Mouse (Mus musculus): ENCODE data around the gene Kctd12. TPM values are rescaled to one million over a fixed set of nuclear protein-coding genes. Genes with fewer than 3 reads are reported as not detected.

Kctd12 gene
- 7.1 and 11.8 TPM in 2 replicates for polyA plus RNA-seq (2014; fragmentation: Nextera tagmentation; extraction: Ambion mirVana)

GRCm38 (mm10) chr14:102982627-102983540 lies at the start of gene Kctd12:
TSS of gene Kctd12 (minus strand) at chr14:102982637.
- DNase-seq (ENCODE audit: low spot score) (peak; percentile 92), ATAC-seq (replicated peaks; ENCODE audit: low FRiP score) (peak; percentile 88)
- Histone ChIP-seq H3K4me3 (ENCODE audit: low read depth, low read length) (peak within 1 kb of the TSS; percentile 57), H3K9ac (ENCODE audit: low read length) (peak within 1 kb of the TSS; percentile 56), H3K4me2 (ENCODE audit: low read depth, low read length, severe bottlenecking) (peak within 1 kb of the TSS; percentile 93), H3K4me1 (replicated peaks; ENCODE audit: control insufficient read depth, insufficient read depth, low read length) (peaks cover 4% of the 10 kb centered on the region; the same call in 1 of the 2 replicates), H3K27ac (ENCODE audit: low read depth, low read length) (0 out of 2 replicates have a peak within 1 kb of the TSS, but pooled peaks have one; percentile 4), H3K27me3 (ENCODE audit: control insufficient read depth, insufficient read depth, low read length) (peaks cover 4% of the 10 kb centered on the region; the same call in 1 of the 2 replicates), H3K9me3 (ENCODE audit: control insufficient read depth, low read length) (no peaks in the 10 kb centered on the region), H3K36me3 (ENCODE audit: control insufficient read depth, insufficient read depth, low read length) (no peaks in the 10 kb centered on the region)
- WGBS: 2% methylated on average over 62 of the region's 66 CpGs

GRCm38 (mm10) chr14:103029203-103029602 lies 46.8 kb upstream of the Kctd12 start:
- H3K4me2 ChIP-seq (ENCODE audit: low read depth, low read length, severe bottlenecking): no peak overlapping the region

GRCm38 (mm10) chr14:103020046-103020445 lies 37.6 kb upstream of the Kctd12 start:
- H3K27ac ChIP-seq (ENCODE audit: low read depth, low read length): no peak overlapping the region
- H3K9ac ChIP-seq (ENCODE audit: low read length): no peak overlapping the region
- ATAC-seq (replicated peaks; ENCODE audit: low FRiP score) (no peak), DNase-seq (ENCODE audit: low spot score) (no peak)
- 73% methylated on average over 2 of the region's 2 CpGs for WGBS
- H3K36me3 ChIP-seq (ENCODE audit: control insufficient read depth, insufficient read depth, low read length): no peaks in the 10 kb centered on the region
- H3K4me1 ChIP-seq (replicated peaks; ENCODE audit: control insufficient read depth, insufficient read depth, low read length): no peaks in the 10 kb centered on the region
- H3K4me2 ChIP-seq (ENCODE audit: low read depth, low read length, severe bottlenecking): no peak overlapping the region
- no peak overlapping the region for H3K4me3 ChIP-seq (ENCODE audit: low read depth, low read length)
- H3K27me3 ChIP-seq (ENCODE audit: control insufficient read depth, insufficient read depth, low read length): no peaks in the 10 kb centered on the region
- H3K9me3 ChIP-seq (ENCODE audit: control insufficient read depth, low read length): no peaks in the 10 kb centered on the region

More at GRCm38 (mm10) chr14:103029203-103029602, 46.8 kb upstream of the Kctd12 start:
- no peaks in the 10 kb centered on the region for H3K4me1 ChIP-seq (replicated peaks; ENCODE audit: control insufficient read depth, insufficient read depth, low read length)
- H3K27ac ChIP-seq (ENCODE audit: low read depth, low read length): no peak overlapping the region
- H3K9me3 ChIP-seq (ENCODE audit: control insufficient read depth, low read length): no peaks in the 10 kb centered on the region
- no peaks in the 10 kb centered on the region for H3K27me3 ChIP-seq (ENCODE audit: control insufficient read depth, insufficient read depth, low read length)
- no peak overlapping the region for H3K9ac ChIP-seq (ENCODE audit: low read length)
- DNase-seq (ENCODE audit: low spot score) (no peak), ATAC-seq (replicated peaks; ENCODE audit: low FRiP score) (no peak)
- no peak overlapping the region for H3K4me3 ChIP-seq (ENCODE audit: low read depth, low read length)
- no peaks in the 10 kb centered on the region for H3K36me3 ChIP-seq (ENCODE audit: control insufficient read depth, insufficient read depth, low read length)
- WGBS: 81% methylated on average over 2 of the region's 2 CpGs

DNA sequence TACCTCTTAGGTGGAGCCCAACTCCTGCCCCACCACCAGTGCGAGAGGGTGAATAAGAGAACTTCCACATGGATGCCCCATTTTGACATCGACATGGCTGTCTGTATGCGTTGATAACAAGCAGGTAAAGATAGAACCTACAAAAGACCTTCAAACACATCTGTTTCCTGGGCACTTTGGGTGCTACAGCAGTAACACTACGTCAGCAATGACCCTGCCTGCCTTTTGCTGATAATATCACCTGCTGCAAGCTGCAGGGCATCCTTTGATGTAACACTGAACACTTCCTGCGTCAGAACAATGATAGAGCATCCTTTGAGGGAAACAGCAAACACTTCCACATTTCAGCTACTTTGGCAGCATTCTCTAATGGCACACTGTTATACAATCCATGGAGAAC lies 34.6 kb upstream of the Kctd12 start:
- no peak for ATAC-seq (replicated peaks; ENCODE audit: low FRiP score)
- WGBS: 79% methylated on average over 5 of the region's 5 CpGs
- Histone ChIP-seq H3K27ac (ENCODE audit: low read depth, low read length) (no peak overlapping the region), H3K4me3 (ENCODE audit: low read depth, low read length) (no peak overlapping the region), H3K4me1 (replicated peaks; ENCODE audit: control insufficient read depth, insufficient read depth, low read length) (no peaks in the 10 kb centered on the region), H3K9ac (ENCODE audit: low read length) (no peak overlapping the region), H3K27me3 (ENCODE audit: control insufficient read depth, insufficient read depth, low read length) (no peaks in the 10 kb centered on the region), H3K9me3 (ENCODE audit: control insufficient read depth, low read length) (no peaks in the 10 kb centered on the region), H3K36me3 (ENCODE audit: control insufficient read depth, insufficient read depth, low read length) (no peaks in the 10 kb centered on the region), H3K4me2 (ENCODE audit: low read depth, low read length, severe bottlenecking) (no peak overlapping the region)
- DNase-seq (ENCODE audit: low spot score): no peak

DNA sequence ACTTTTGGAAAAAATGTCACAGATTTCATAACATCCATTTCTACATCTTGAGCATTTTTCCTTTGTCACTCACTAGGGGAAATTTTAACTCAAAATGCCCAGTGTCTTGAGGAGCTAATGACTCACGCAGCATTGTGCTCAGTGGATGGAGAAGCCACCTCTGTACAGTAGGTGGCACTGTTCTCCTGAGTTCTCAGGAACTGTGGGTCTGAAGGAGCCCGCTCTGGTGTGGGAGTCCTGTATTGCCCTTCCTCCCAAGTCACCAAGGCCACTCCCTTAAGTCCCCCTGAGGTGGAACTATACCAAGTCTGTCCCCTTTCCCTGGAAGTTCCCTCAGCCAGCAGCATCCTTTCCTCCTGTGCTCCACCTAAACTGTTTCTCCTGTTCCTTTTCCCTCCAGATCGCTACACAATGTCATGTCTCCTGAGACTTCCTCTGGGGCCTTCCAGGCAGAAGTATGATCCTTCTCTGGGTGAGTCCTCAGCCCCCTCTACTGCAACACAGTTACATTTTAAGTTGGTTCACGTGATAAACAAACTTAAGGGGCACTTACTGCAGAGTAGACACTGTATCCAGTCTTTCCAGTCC lies 30.2 kb upstream of the Kctd12 start:
- H3K27ac ChIP-seq (ENCODE audit: low read depth, low read length): no peak overlapping the region
- no peaks in the 10 kb centered on the region for H3K36me3 ChIP-seq (ENCODE audit: control insufficient read depth, insufficient read depth, low read length)
- ATAC-seq (replicated peaks; ENCODE audit: low FRiP score) (peak; percentile 93), DNase-seq (ENCODE audit: low spot score) (peak; percentile 78)
- no peak overlapping the region for H3K4me2 ChIP-seq (ENCODE audit: low read depth, low read length, severe bottlenecking)
- H3K9ac ChIP-seq (ENCODE audit: low read length): no peak overlapping the region
- H3K4me1 ChIP-seq (replicated peaks; ENCODE audit: control insufficient read depth, insufficient read depth, low read length): no peaks in the 10 kb centered on the region
- WGBS: 29% methylated on average over 4 of the region's 4 CpGs
- no peak overlapping the region for H3K4me3 ChIP-seq (ENCODE audit: low read depth, low read length)
- no peaks in the 10 kb centered on the region for H3K27me3 ChIP-seq (ENCODE audit: control insufficient read depth, insufficient read depth, low read length)
- no peaks in the 10 kb centered on the region for H3K9me3 ChIP-seq (ENCODE audit: control insufficient read depth, low read length)

GRCm38 (mm10) chr14:103011782-103012181 lies 29.3 kb upstream of the Kctd12 start:
- Histone ChIP-seq H3K9me3 (ENCODE audit: control insufficient read depth, low read length) (no peaks in the 10 kb centered on the region), H3K27me3 (ENCODE audit: control insufficient read depth, insufficient read depth, low read length) (no peaks in the 10 kb centered on the region), H3K9ac (ENCODE audit: low read length) (no peak overlapping the region), H3K36me3 (ENCODE audit: control insufficient read depth, insufficient read depth, low read length) (no peaks in the 10 kb centered on the region), H3K4me2 (ENCODE audit: low read depth, low read length, severe bottlenecking) (no peak overlapping the region), H3K4me3 (ENCODE audit: low read depth, low read length) (no peak overlapping the region), H3K4me1 (replicated peaks; ENCODE audit: control insufficient read depth, insufficient read depth, low read length) (no peaks in the 10 kb centered on the region), H3K27ac (ENCODE audit: low read depth, low read length) (no peak overlapping the region)
- 42% methylated on average over 5 of the region's 5 CpGs for WGBS
- DNase-seq (ENCODE audit: low spot score) (no peak), ATAC-seq (replicated peaks; ENCODE audit: low FRiP score) (no peak)

DNA sequence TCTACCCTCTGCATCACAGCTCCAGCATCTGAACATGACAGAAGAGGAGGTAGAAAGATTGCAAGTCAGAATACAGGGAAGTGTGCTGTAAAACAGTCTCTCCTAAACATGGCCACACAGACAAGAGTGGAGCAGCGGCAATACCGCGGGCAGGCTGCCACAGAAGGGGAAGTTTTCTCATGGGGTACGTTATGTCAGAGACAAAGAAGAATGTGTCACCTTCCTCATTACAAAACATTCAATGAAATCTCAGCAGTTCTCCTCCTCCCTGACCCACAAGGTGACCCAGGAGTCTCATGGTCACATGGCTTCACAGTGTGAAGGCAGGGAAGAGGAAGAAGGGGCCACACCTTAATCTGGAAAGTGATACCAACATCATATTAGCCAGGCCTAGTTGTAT lies 25.3 kb upstream of the Kctd12 start:
- no peak for ATAC-seq (replicated peaks; ENCODE audit: low FRiP score)
- no peak overlapping the region for H3K27ac ChIP-seq (ENCODE audit: low read depth, low read length)
- no peaks in the 10 kb centered on the region for H3K36me3 ChIP-seq (ENCODE audit: control insufficient read depth, insufficient read depth, low read length)
- H3K27me3 ChIP-seq (ENCODE audit: control insufficient read depth, insufficient read depth, low read length): no peaks in the 10 kb centered on the region
- DNase-seq (ENCODE audit: low spot score): no peak
- 89% methylated on average over 4 of the region's 4 CpGs for WGBS
- H3K9me3 ChIP-seq (ENCODE audit: control insufficient read depth, low read length): no peaks in the 10 kb centered on the region
- H3K4me1 ChIP-seq (replicated peaks; ENCODE audit: control insufficient read depth, insufficient read depth, low read length): no peaks in the 10 kb centered on the region
- no peak overlapping the region for H3K9ac ChIP-seq (ENCODE audit: low read length)
- no peak overlapping the region for H3K4me3 ChIP-seq (ENCODE audit: low read depth, low read length)
- no peak overlapping the region for H3K4me2 ChIP-seq (ENCODE audit: low read depth, low read length, severe bottlenecking)

DNA sequence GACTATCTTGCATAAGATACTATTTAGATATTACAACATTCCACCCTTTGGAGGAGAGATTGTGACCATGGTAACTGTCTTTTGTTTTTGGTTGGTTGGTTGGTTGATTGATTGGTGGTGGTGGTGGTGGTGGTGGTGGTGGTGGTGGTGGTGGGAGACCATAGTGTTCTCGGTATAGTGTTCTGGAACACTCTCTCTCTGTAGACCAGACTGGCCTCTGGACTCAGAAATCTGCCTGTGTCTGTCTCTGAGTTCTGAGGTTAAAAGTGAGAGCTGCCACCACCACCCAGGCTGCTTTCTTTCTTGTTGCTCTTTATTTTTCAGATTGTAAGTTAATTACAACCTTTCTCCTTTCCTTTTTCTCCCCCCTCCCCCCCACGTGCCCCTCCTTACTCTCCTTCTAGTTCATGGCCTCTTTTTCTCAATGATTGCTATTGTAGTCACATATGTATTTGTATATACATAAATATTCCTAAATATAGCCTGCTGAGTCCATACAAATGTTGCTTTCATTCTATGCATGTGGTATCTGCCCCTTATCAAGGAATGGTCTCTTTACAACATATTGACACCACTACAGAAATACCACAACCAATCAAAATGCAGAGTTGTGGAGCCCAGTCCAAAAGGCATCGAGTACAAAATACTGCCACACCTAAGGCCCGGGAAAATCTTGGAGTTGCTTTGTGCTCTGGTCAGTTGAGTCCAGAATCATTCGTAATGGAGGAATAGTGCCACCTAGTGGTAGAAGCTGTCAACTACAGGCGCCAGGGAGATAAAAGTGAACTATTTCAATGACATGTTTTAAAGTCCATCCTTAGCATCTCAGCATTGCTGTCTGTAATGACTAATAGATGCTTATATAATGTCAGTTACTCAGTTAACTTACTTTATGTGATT lies 12.5 kb upstream of the Kctd12 start:
- H3K4me3 ChIP-seq (ENCODE audit: low read depth, low read length): no peak overlapping the region
- no peaks in the 10 kb centered on the region for H3K36me3 ChIP-seq (ENCODE audit: control insufficient read depth, insufficient read depth, low read length)
- H3K4me1 ChIP-seq (replicated peaks; ENCODE audit: control insufficient read depth, insufficient read depth, low read length): no peaks in the 10 kb centered on the region
- DNase-seq (ENCODE audit: low spot score) (peak; percentile 85), ATAC-seq (replicated peaks; ENCODE audit: low FRiP score) (peak; percentile 91)
- H3K9me3 ChIP-seq (ENCODE audit: control insufficient read depth, low read length): no peaks in the 10 kb centered on the region
- H3K27ac ChIP-seq (ENCODE audit: low read depth, low read length): no peak overlapping the region
- no peak overlapping the region for H3K4me2 ChIP-seq (ENCODE audit: low read depth, low read length, severe bottlenecking)
- WGBS: 22% methylated on average over 6 of the region's 6 CpGs
- no peaks in the 10 kb centered on the region for H3K27me3 ChIP-seq (ENCODE audit: control insufficient read depth, insufficient read depth, low read length)
- no peak overlapping the region for H3K9ac ChIP-seq (ENCODE audit: low read length)

Measured in forebrain, embryonic 11.5 days (tissue).